Mouse (Mus musculus): ENCODE measurements at regions not wholly inside any gene's neighbourhood (a gene's known extent, or its start where the extent isn't known, plus 50 kb on each side); places are given as distances from the start of the nearest gene placed in this dataset.
"Not testable (repeated sequence)": the region's sequence is repeated elsewhere in the genome, so short reads cannot be mapped to it uniquely, and the experiment has no call there.

- no peak for DNase-seq
Measured at GRCm38 (mm10) chr11:48657851-48658250, 142.3 kb upstream of the Rack1 start.

- DNase-seq = no peak
Measured at GRCm38 (mm10) chr11:48661641-48662040, 138.5 kb upstream of the Rack1 start.

- DNase-seq = no peak
Measured at GRCm38 (mm10) chr11:48684781-48685314, 115.3 kb upstream of the Rack1 start.

- DNase-seq = no peak
Measured at GRCm38 (mm10) chr11:48690070-48690469, 110.1 kb upstream of the Rack1 start.

- peak; percentile 5 for DNase-seq
Measured at GRCm38 (mm10) chr11:48696352-48696751, 103.8 kb upstream of the Rack1 start.

GRCm38 (mm10) chr11:48697191-48697590 lies 102.9 kb upstream of the Rack1 start:
- DNase-seq = no peak

GRCm38 (mm10) chr11:48707192-48707591 lies 92.9 kb upstream of the Rack1 start:
- no peak for DNase-seq

GRCm38 (mm10) chr11:48710972-48711371 lies 89.2 kb upstream of the Rack1 start:
- DNase-seq = no peak

- no peak for DNase-seq
Measured at GRCm38 (mm10) chr11:48724068-48724467, 76.1 kb upstream of the Rack1 start.

- DNase-seq = not testable (repeated sequence)
Measured at GRCm38 (mm10) chr11:48730826-48731225, 69.3 kb upstream of the Rack1 start.

- no peak for DNase-seq
Measured at GRCm38 (mm10) chr11:48746503-48746902, 53.6 kb upstream of the Rack1 start.

GRCm38 (mm10) chr11:48748066-48748465 lies 52.1 kb upstream of the Rack1 start:
- no peak for DNase-seq
